Mouse (Mus musculus) liver, postnatal 0 days (tissue): Measurements from ENCODE around the gene Golph3. TPM values are rescaled to one million over a fixed set of nuclear protein-coding genes. Genes with fewer than 3 reads are reported as not detected.

Experiments
- ATAC-seq: fragments of 200-750 bp; cut with Nextera tagmentation; 2 replicates; pipeline ENCODE4 v1.8.0; 2017; ENCODE audit warnings: mild to moderate bottlenecking, moderate library complexity
- DNase-seq: peaks from one replicate; pipeline ENCODE4 v3.0.0-alpha.2; 2016
- H3K27ac ChIP-seq: fragments of 300-500 bp; sonication (generic); 2 replicates; pipeline ENCODE4 v1.5.1; 2014; ENCODE audit warnings: antibody characterized with exemption, moderate library complexity, mild to moderate bottlenecking, low read depth
- H3K27me3 ChIP-seq: fragments of 300-500 bp; sonication (generic); 2 replicates; pipeline ENCODE4 v1.6.1; 2014; ENCODE audit warnings: low read length, control low read depth, mixed read lengths; ENCODE audit not compliant: insufficient read depth
- H3K36me3 ChIP-seq: fragments of 300-500 bp; sonication (generic); replicated peaks from 2 replicates; pipeline ENCODE4 v1.6.1; 2014; ENCODE audit warnings: mild to moderate bottlenecking, control low read depth, low read length, moderate library complexity, mixed read lengths; ENCODE audit not compliant: insufficient read depth
- H3K4me1 ChIP-seq: fragments of 300-500 bp; sonication (generic); 2 replicates; pipeline ENCODE4 v1.6.1; 2014; ENCODE audit warnings: antibody characterized with exemption, mild to moderate bottlenecking, control low read depth; ENCODE audit not compliant: insufficient read depth
- H3K4me2 ChIP-seq: fragments of 300-500 bp; sonication (generic); 2 replicates; pipeline ENCODE4 v1.6.1; 2014; ENCODE audit warnings: low read depth, mild to moderate bottlenecking, low read length, moderate library complexity, mixed read lengths
- H3K4me3 ChIP-seq: fragments of 300-500 bp; sonication (generic); 2 replicates; pipeline ENCODE4 v1.5.1; 2014; ENCODE audit warnings: low read depth, low read length
- H3K9ac ChIP-seq: fragments of 300-500 bp; sonication (generic); replicated peaks from 2 replicates; pipeline ENCODE4 v1.6.1; 2014; ENCODE audit warnings: mild to moderate bottlenecking, moderate library complexity
- H3K9me3 ChIP-seq: fragments of 300-500 bp; sonication (generic); 2 replicates; pipeline ENCODE4 v1.6.1; 2016; ENCODE audit warnings: mild to moderate bottlenecking, control low read depth, low read length, mixed read lengths
- CTCF ChIP-seq: sonication (generic); IDR thresholded peaks from 2 replicates; pipeline ENCODE4 v1.5.1; 2016; ENCODE audit warnings: antibody characterized with exemption, low read depth
- EP300 ChIP-seq: IDR thresholded peaks from 2 replicates; pipeline ENCODE4 v1.6.1; 2016; ENCODE audit warnings: antibody characterized with exemption, low read depth, mild to moderate bottlenecking
- WGBS: fragments of 180-500 bp; shearing (Covaris S2); extraction: QIAGEN DNeasy Blood & Tissue Kit; methylation state at CpG from one replicate; pipeline ENCODE4 v1.1.7; 2014; ENCODE audit not compliant: insufficient replicate concordance; 5-methylcytosine and 5-hydroxymethylcytosine counted together
- polyA plus RNA-seq: library from polyadenylated mRNA; unstranded; fragments of >200 nt; fragmentation: Nextera tagmentation; extraction: Ambion mirVana; gene quantifications from 2 replicates; pipeline ENCODE4 v1.2.1, GENCODE M21; 2015

The Golph3 gene
- polyA plus RNA-seq, 1 experiment from 2014 or later = 35.8 TPM

DNA sequence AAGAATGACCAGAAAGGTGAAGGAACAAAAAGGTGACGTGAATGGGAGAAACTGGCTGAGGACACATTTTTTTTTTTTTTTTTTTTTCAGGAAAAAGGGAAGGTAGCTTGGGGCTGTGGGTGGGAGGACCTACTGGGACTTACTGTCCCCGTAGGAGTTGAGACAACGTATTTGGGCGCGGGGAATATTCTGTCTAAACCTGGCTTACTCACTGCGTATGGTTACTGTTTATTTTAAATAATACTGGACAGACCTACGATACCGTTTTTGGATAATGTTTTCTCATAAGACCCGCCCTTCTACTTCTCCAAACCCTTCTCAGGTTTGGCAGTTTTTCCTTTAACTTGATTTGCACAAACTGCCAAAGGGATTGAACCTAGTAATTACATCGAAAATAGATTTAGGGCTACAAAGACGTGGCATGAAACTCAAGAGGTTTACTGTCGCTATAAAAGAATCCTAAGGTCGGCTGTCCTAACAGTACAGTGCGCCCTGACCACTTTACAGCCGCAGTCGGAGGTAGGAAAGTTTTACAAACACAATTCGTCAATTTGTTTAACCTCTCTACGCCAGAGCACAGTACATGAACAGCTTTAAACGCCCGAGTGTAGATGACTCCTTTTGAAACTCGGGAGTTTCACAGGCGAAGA is 684 bp upstream of the Golph3 start:
- no peak for TF ChIP-seq CTCF
- TF ChIP-seq EP300 = no peak
- DNase-seq (no peak), ATAC-seq (peak; percentile 19)
- H3K4me2 ChIP-seq = peak overlapping the region; percentile 97
- H3K27ac ChIP-seq = peak overlapping the region; percentile 93
- H3K36me3 ChIP-seq = 0 out of 2 replicates have a peak, but pooled peaks cover 3% of the 10 kb centered on the region
- 4% methylated on average over 22 of the region's 22 CpGs for WGBS
- 0 out of 2 replicates have a peak, but pooled peaks cover 2% of the 10 kb centered on the region for H3K27me3 ChIP-seq
- H3K9ac ChIP-seq = peak overlapping the region; percentile 95
- peak overlapping the region; percentile 93 for H3K4me3 ChIP-seq
- H3K9me3 ChIP-seq = no peaks in the 10 kb centered on the region
- H3K4me1 ChIP-seq = peaks cover 22% of the 10 kb centered on the region

DNA sequence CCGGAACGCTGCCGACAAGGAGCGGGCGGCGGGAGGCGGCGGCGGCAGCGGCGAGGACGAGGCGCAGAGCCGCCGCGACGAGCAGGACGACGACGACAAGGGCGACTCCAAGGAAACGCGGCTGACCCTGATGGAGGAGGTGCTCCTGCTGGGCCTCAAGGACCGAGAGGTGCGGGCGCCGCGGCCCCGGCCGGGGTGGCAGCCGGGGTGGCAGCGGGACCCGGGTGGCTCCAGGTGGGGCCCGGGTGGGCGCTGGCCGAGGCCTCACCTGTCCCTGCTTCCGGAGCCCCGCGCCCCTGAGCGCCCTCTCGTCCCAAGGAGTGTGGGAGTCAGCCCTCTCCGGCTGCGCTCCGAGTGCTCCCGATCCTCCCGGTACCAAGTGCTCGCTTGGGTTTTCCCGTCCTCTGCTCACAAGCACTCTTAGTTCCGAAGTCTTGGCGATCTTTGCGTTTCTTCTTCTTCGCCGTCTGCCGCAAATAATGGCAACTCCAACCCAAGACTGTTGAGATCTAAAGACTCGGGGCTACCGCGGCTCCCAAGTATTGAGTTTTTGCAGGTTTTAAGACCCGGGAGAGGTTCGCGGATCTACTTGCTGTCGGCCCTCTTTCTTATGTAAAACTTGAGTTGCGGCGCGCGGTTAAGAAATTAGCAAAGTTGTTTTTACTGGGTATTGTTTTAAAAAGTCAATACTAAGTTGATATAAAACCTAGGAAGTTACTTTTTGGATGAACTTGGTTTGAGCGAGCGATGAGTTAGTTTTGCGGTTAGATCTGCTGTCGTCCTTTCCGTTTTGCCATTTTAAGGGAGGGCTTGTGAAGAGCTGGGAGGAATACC is 755 bp downstream of the Golph3 start, which contains the start of gene 1810049J17Rik:
Gene 1810049J17Rik, minus strand, starts transcription at position 112 of the 834 bp plus-strand sequence.
- Histone ChIP-seq H3K27me3 (0 out of 2 replicates have a peak, but pooled peaks cover 2% of the 10 kb centered on the region), H3K4me1 (peaks cover 23% of the 10 kb centered on the region), H3K27ac (peak within 1 kb of the TSS; percentile 93), H3K4me3 (peak within 1 kb of the TSS; percentile 93), H3K9me3 (no peaks in the 10 kb centered on the region), H3K9ac (peak within 1 kb of the TSS; percentile 95), H3K36me3 (0 out of 2 replicates have a peak, but pooled peaks cover 3% of the 10 kb centered on the region), H3K4me2 (peak within 1 kb of the TSS; percentile 97)
- DNase-seq = no peak
- TF ChIP-seq EP300 (no peak), CTCF (no peak)
- ATAC-seq = peak; percentile 33
- under 1% methylated on average over 53 of the region's 70 CpGs for WGBS

DNA sequence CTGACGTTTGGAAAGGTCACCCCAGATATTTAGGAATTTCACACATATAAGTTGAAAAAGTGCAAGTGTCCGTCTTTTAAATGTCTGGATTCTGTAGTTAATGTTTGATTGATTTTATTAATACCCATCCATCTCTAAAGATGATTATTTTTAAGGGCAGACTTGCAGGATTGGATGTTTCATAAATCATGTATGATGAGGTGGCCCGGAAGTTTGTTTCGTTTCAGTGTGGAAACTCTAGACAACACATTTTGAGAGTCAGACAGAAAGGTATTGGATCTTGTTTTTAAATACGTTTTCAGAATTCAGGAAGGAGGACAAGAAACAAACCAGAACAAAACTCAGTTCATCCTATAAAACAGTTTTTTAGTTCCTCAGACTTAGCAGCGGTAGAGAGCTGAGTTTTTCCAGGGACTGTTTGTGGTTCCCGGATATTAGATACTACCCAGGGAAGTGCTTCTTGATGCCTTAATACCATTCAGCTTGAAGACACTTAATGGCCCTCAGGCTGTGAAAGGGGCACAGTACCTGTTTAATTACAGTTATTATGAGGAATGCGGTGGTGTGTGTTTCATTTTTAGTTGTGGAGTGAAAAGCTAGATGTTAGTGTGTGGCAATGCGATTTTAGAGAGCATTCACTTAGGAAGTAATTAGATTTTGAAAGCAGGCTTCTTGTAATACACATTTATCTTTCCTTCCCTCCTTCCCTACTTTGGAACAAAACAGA is 1.6 kb downstream of the Golph3 start:
- H3K27ac ChIP-seq = peak overlapping the region; percentile 93
- ATAC-seq = no peak

DNA sequence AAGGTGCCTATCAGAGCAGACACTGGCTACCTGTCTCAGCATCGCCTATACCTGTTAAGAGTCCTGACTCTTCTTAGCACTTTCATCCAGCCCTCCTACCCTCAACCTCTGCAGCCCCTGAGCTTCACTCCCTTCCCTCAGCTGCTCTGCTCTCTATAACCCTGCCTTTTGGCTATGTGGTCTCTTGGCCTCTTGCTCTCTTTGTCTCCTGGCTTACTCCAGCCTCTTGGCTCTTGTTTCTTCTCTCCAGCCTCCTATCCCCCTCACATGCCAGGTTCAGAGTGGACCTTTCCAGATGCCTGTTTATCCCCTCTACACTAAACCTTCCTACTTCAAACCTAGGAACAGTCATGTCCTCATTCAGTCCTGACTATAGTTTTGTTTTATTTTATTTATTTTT is 3.1 kb downstream of the Golph3 start:
- Histone ChIP-seq H3K9ac (no peak overlapping the region), H3K36me3 (0 out of 2 replicates have a peak, but pooled peaks cover 3% of the 10 kb centered on the region), H3K4me2 (peak overlapping the region; percentile 97; the same call in 1 of the 2 replicates), H3K4me1 (peaks cover 27% of the 10 kb centered on the region), H3K27me3 (0 out of 2 replicates have a peak, but pooled peaks cover 2% of the 10 kb centered on the region), H3K9me3 (no peaks in the 10 kb centered on the region), H3K27ac (0 out of 2 replicates have a peak overlapping the region, but pooled peaks have one; percentile 25), H3K4me3 (no peak overlapping the region)
- TF ChIP-seq CTCF (no peak), EP300 (no peak)
- no peak for DNase-seq
- no peak for ATAC-seq
- 88% methylated on average over 1 of the region's 1 CpGs for WGBS

More for the DNA sequence above, 1.6 kb downstream of the Golph3 start:
- peak overlapping the region; percentile 95 for H3K9ac ChIP-seq
- H3K4me1 ChIP-seq = peaks cover 27% of the 10 kb centered on the region
- H3K4me3 ChIP-seq = peak overlapping the region; percentile 93
- DNase-seq = no peak
- H3K36me3 ChIP-seq = 0 out of 2 replicates have a peak, but pooled peaks cover 3% of the 10 kb centered on the region
- H3K4me2 ChIP-seq = peak overlapping the region; percentile 97
- no peak for TF ChIP-seq EP300
- TF ChIP-seq CTCF = no peak
- 12% methylated on average over 9 of the region's 9 CpGs for WGBS
- no peaks in the 10 kb centered on the region for H3K9me3 ChIP-seq
- H3K27me3 ChIP-seq = 0 out of 2 replicates have a peak, but pooled peaks cover 2% of the 10 kb centered on the region

DNA sequence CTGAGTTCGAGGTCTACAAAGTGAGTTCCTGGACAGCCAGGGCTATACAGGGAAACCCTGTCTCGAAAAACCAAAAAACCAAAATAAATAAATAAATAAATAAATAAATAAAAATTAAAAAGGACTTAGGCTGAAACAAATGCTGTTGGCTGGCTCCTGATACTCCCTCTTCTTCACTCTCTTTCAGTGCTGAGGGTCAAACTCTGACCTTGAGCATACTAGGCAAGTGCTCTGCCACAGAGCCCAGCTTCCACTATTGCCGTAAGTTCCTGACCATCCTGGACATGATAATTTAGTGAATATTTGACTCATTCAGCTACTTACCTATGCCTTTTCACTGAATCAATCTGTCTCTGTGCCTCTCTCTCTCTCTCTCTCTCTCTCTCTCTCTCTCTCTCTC is 9.1 kb downstream of the Golph3 start:
- Histone ChIP-seq H3K4me2 (no peak overlapping the region), H3K9me3 (no peaks in the 10 kb centered on the region), H3K4me1 (peaks cover 19% of the 10 kb centered on the region), H3K36me3 (no peaks in the 10 kb centered on the region), H3K9ac (no peak overlapping the region), H3K27ac (0 out of 2 replicates have a peak overlapping the region, but pooled peaks have one; percentile 37), H3K4me3 (no peak overlapping the region), H3K27me3 (no peaks in the 10 kb centered on the region)
- DNase-seq = no peak
- no peak for TF ChIP-seq EP300
- no peak for TF ChIP-seq CTCF
- 69% methylated on average over 3 of the region's 3 CpGs for WGBS
- ATAC-seq = no peak
